Mouse (Mus musculus) ES-E14 (cell line): ENCODE data around the gene Serpinb1a.

Source experiments
- CHD2 ChIP-seq: IDR thresholded peaks from 2 replicates; pipeline ENCODE4 v1.6.1; 2014; ENCODE audit warnings: mild to moderate bottlenecking, low read depth, low read length, inconsistent platforms
- HCFC1 ChIP-seq: IDR thresholded peaks from 2 replicates; pipeline ENCODE4 v1.6.1; 2012; ENCODE audit warnings: low read length, inconsistent platforms, borderline replicate concordance; ENCODE audit not compliant: insufficient read depth
- MAFK ChIP-seq: IDR thresholded peaks from 2 replicates; pipeline ENCODE4 v1.6.1; 2014; ENCODE audit warnings: mild to moderate bottlenecking, low read depth, low read length, inconsistent platforms; ENCODE audit not compliant: insufficient read depth
- ZC3H11A ChIP-seq: IDR thresholded peaks from 2 replicates; pipeline ENCODE4 v1.6.1; 2012; ENCODE audit warnings: low read depth, mild to moderate bottlenecking, inconsistent platforms, low read length, borderline replicate concordance
- ZNF384 ChIP-seq: IDR thresholded peaks from 2 replicates; pipeline ENCODE4 v1.6.1; 2012; ENCODE audit warnings: low read depth, low read length, inconsistent platforms

GRCm38 (mm10) chr13:32831505-32832273 lies 19.3 kb downstream of the Serpinb1a start:
- TF ChIP-seq ZC3H11A (no peak), CHD2 (no peak), HCFC1 (no peak), ZNF384 (no peak), MAFK (no peak)
